In the genomic region with DNA sequence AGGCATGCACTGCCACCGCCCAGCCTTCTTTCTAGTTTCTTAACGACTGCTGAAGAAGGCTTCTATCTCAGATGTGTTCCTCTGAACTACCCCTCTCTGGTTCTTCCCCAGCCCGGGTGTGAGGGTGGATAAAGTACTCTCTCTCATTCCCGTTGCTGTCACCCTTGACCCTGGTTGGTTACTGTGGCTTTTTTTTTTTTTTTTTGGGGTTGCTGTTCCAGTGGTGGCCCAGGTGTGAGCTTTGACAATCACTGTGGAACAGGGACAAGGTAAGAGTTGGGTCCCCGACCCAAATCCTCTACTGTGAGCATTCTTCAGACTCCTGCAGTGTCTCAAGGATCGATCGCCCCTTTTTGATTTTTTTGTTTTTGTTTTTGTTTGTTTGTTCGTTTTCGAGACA, we compare ENCODE assay signal across 12 mouse cellular contexts.
"Had no signal": no experiment of that assay in that cellular context is flagged by ENCODE, and none has a peak within 500 bp of the region (broad histone marks: within the 10 kb centered on the region; RNA-seq: fewer than 3 reads in every experiment).

No protein-coding gene starts in this region.

- H3K4me2 ChIP-seq: embryonic facial prominence, embryonic 12.5 days; embryonic facial prominence, embryonic 13.5 days; embryonic facial prominence, embryonic 15.5 days; forebrain, embryonic 12.5 days; forebrain, embryonic 13.5 days; forebrain, embryonic 15.5 days had no signal

- H3K9me3 ChIP-seq: embryonic facial prominence, embryonic 10.5 days; embryonic facial prominence, embryonic 12.5 days; embryonic facial prominence, embryonic 13.5 days; embryonic facial prominence, embryonic 15.5 days; forebrain, embryonic 10.5 days; forebrain, embryonic 12.5 days; forebrain, embryonic 13.5 days; forebrain, embryonic 15.5 days had no signal

- H3K36me3 ChIP-seq: embryonic facial prominence, embryonic 10.5 days; embryonic facial prominence, embryonic 12.5 days; embryonic facial prominence, embryonic 13.5 days; embryonic facial prominence, embryonic 15.5 days; forebrain, embryonic 10.5 days; forebrain, embryonic 12.5 days; forebrain, embryonic 15.5 days had no signal

- H3K4me3 ChIP-seq: embryonic facial prominence, embryonic 10.5 days; embryonic facial prominence, embryonic 12.5 days; embryonic facial prominence, embryonic 13.5 days; embryonic facial prominence, embryonic 15.5 days; erythroblast, embryonic 14.5 days; forebrain, embryonic 10.5 days; forebrain, embryonic 12.5 days; forebrain, embryonic 13.5 days; forebrain, embryonic 15.5 days; gastrocnemius, adult 2 months; heart, adult 2 months had no signal

- DNase-seq: heart, adult 11 months had no signal

- H3K27ac ChIP-seq: embryonic facial prominence, embryonic 12.5 days; embryonic facial prominence, embryonic 13.5 days; embryonic facial prominence, embryonic 15.5 days; forebrain, embryonic 13.5 days; forebrain, embryonic 15.5 days; gastrocnemius, adult 2 months; heart, adult 2 months had no signal

- H3K27me3 ChIP-seq: embryonic facial prominence, embryonic 12.5 days; embryonic facial prominence, embryonic 13.5 days; embryonic facial prominence, embryonic 15.5 days; forebrain, embryonic 12.5 days; forebrain, embryonic 13.5 days; forebrain, embryonic 15.5 days had no signal

- H3K9ac ChIP-seq: embryonic facial prominence, embryonic 12.5 days; embryonic facial prominence, embryonic 13.5 days; embryonic facial prominence, embryonic 15.5 days; forebrain, embryonic 12.5 days; forebrain, embryonic 13.5 days had no signal
